9 mouse cellular contexts compared by ENCODE assay signal in genomic region chrX:152769600-152770157, GRCm38 (mm10). TPM values are rescaled to one million over a fixed set of nuclear protein-coding genes. Genes with fewer than 3 reads are reported as not detected.
DNase-seq lines count a peak whose midpoint lies in the region; ATAC-seq lines count a peak whose summit lies in the region.
"Had no signal": no experiment of that assay in that cellular context is flagged by ENCODE, and none has a peak within 500 bp of the region (broad histone marks: within the 10 kb centered on the region; RNA-seq: fewer than 3 reads in every experiment).

No protein-coding gene starts in this region.

- H3K9ac ChIP-seq in intestine, embryonic 15.5 days: peak overlapping the region; percentile 61
- peak overlapping the region; percentile 27; the same call in 1 of the 2 replicates for H3K9ac ChIP-seq in liver, embryonic 12.5 days
- peak overlapping the region; percentile 43 for H3K9ac ChIP-seq in neural tube, embryonic 12.5 days

- H3K4me1 ChIP-seq in erythroblast, embryonic 14.5 days (ENCODE audit: control insufficient read depth): no peaks in the 10 kb centered on the region
- no peaks in the 10 kb centered on the region for H3K4me1 ChIP-seq in intestine, embryonic 15.5 days (replicated peaks)
- H3K4me1 ChIP-seq in liver, embryonic 12.5 days: no peaks in the 10 kb centered on the region
- H3K4me1 ChIP-seq in neural tube, embryonic 12.5 days: no peaks in the 10 kb centered on the region

- DNase-seq in embryo, embryonic 10.5 days (ENCODE audit: low spot score): peak; percentile 76
- peak; percentile 42 to 69 for DNase-seq in urinary bladder, postnatal 36 days (ENCODE audit: low spot score in 2 of 2)

- H3K27ac ChIP-seq in intestine, embryonic 15.5 days: peak overlapping the region; percentile 79
- 0 out of 2 replicates have a peak overlapping the region, but pooled peaks have one; percentile 10 for H3K27ac ChIP-seq in liver, embryonic 12.5 days
- H3K27ac ChIP-seq in neural tube, embryonic 12.5 days: no peak overlapping the region

- peaks cover 35% of the 10 kb centered on the region for H3K27me3 ChIP-seq in erythroblast, embryonic 14.5 days (ENCODE audit: control insufficient read depth)
- 0 out of 2 replicates have a peak, but pooled peaks cover 7% of the 10 kb centered on the region for H3K27me3 ChIP-seq in intestine, embryonic 15.5 days (replicated peaks)
- H3K27me3 ChIP-seq in liver, embryonic 12.5 days (replicated peaks): peaks cover 31% of the 10 kb centered on the region
- H3K27me3 ChIP-seq in neural tube, embryonic 12.5 days (replicated peaks): peaks cover 14% of the 10 kb centered on the region

- no peaks in the 10 kb centered on the region for H3K36me3 ChIP-seq in erythroblast, embryonic 14.5 days (ENCODE audit: control insufficient read depth)
- no peaks in the 10 kb centered on the region for H3K36me3 ChIP-seq in intestine, embryonic 15.5 days
- H3K36me3 ChIP-seq in liver, embryonic 12.5 days: no peaks in the 10 kb centered on the region
- no peaks in the 10 kb centered on the region for H3K36me3 ChIP-seq in neural tube, embryonic 12.5 days

- H3K9me3 ChIP-seq in erythroblast, embryonic 14.5 days (ENCODE audit: control insufficient read depth, low read length): peaks cover 4% of the 10 kb centered on the region; the same call in 1 of the 2 replicates
- no peaks in the 10 kb centered on the region for H3K9me3 ChIP-seq in intestine, embryonic 15.5 days
- H3K9me3 ChIP-seq in liver, embryonic 12.5 days (replicated peaks): no peaks in the 10 kb centered on the region
- no peaks in the 10 kb centered on the region for H3K9me3 ChIP-seq in neural tube, embryonic 12.5 days

- peak overlapping the region; percentile 60 for H3K4me2 ChIP-seq in intestine, embryonic 15.5 days (replicated peaks)
- H3K4me2 ChIP-seq in liver, embryonic 12.5 days: peak overlapping the region; percentile 70
- peak overlapping the region; percentile 72 for H3K4me2 ChIP-seq in neural tube, embryonic 12.5 days (replicated peaks)

- H3K4me3 ChIP-seq in erythroblast, embryonic 14.5 days (replicated peaks): peak overlapping the region; percentile 49
- H3K4me3 ChIP-seq in intestine, embryonic 15.5 days (replicated peaks): peak overlapping the region; percentile 58
- peak overlapping the region; percentile 56 for H3K4me3 ChIP-seq in liver, embryonic 12.5 days
- H3K4me3 ChIP-seq in neural tube, embryonic 12.5 days: peak overlapping the region; percentile 52

- ATAC-seq in erythroblast, adult 5-6 weeks (replicated peaks; ENCODE audit: low FRiP score, poor library complexity, severe bottlenecking): no peak
- peak; percentile 37 for ATAC-seq in granulocyte monocyte progenitor cell, adult 5-6 weeks (replicated peaks; ENCODE audit: poor library complexity, severe bottlenecking)
- ATAC-seq in intestine, embryonic 15.5 days: peak; percentile 96
- ATAC-seq in liver, embryonic 12.5 days: peak; percentile 81
- ATAC-seq in neural tube, embryonic 12.5 days (ENCODE audit: low FRiP score, low read depth): peak; percentile 88

- 17% methylated on average over 43 of the region's 48 CpGs for WGBS in intestine, embryonic 15.5 days
- 5% methylated on average over 41 of the region's 48 CpGs for WGBS in liver, embryonic 12.5 days (ENCODE audit: insufficient replicate concordance)
- WGBS in neural tube, embryonic 12.5 days: 13% methylated on average over 42 of the region's 48 CpGs

RNA-seq across cellular contexts. Expression of gene Shroom2, which starts 0.4 kb away (rescaled TPM):
- polyA plus RNA-seq in erythroblast, embryonic 14.5 days (2012): not detected in 2 replicates
- not detected in 2 replicates for total RNA-seq in erythroblast, adult 5-6 weeks (2015; ENCODE audit: low replicate concordance)
- total RNA-seq in erythroblast, adult 5-6 weeks (2017; ENCODE audit: low replicate concordance): not detected in 2 replicates
- 0.06 TPM in 1 of 2 replicates, not detected in the other for total RNA-seq in granulocyte monocyte progenitor cell, adult 5-6 weeks (2014; fragmentation: Nextera tagmentation)
- total RNA-seq in granulocyte monocyte progenitor cell, adult 5-6 weeks (2017): 0.52 and 0.77 TPM in 2 replicates
- polyA plus RNA-seq in intestine, embryonic 15.5 days (2015; fragmentation: Nextera tagmentation; extraction: Ambion mirVana): 5.6 TPM in 2 replicates
- 1.9 TPM in 2 replicates for polyA plus RNA-seq in liver, embryonic 12.5 days (2016; fragmentation: Nextera tagmentation; extraction: Ambion mirVana)
- 27.4 and 28.1 TPM in 2 replicates for polyA plus RNA-seq in neural tube, embryonic 12.5 days (2016; fragmentation: Nextera tagmentation; extraction: Ambion mirVana)

RNA-seq across cellular contexts. Expression of gene Gpr143, which starts 12.0 kb away (rescaled TPM):
- polyA plus RNA-seq in erythroblast, embryonic 14.5 days (2012): not detected in 2 replicates
- total RNA-seq in erythroblast, adult 5-6 weeks (2015; ENCODE audit: low replicate concordance): not detected in 2 replicates
- not detected in 2 replicates for total RNA-seq in erythroblast, adult 5-6 weeks (2017; ENCODE audit: low replicate concordance)
- not detected in 2 replicates for total RNA-seq in granulocyte monocyte progenitor cell, adult 5-6 weeks (2014; fragmentation: Nextera tagmentation)
- total RNA-seq in granulocyte monocyte progenitor cell, adult 5-6 weeks (2017): not detected in 2 replicates
- polyA plus RNA-seq in intestine, embryonic 15.5 days (2015; fragmentation: Nextera tagmentation; extraction: Ambion mirVana): 0.18 and 0.24 TPM in 2 replicates
- 0.07 TPM in 1 of 2 replicates, not detected in the other for polyA plus RNA-seq in liver, embryonic 12.5 days (2016; fragmentation: Nextera tagmentation; extraction: Ambion mirVana)
- 0.20 TPM in 1 of 2 replicates, not detected in the other for polyA plus RNA-seq in neural tube, embryonic 12.5 days (2016; fragmentation: Nextera tagmentation; extraction: Ambion mirVana)
- polyA plus RNA-seq: C2C12 had no signal
